Mouse (Mus musculus) heart, embryonic 16.5 days (tissue): Measurements from ENCODE around the gene Psmd12. TPM values are rescaled to one million over a fixed set of nuclear protein-coding genes. Genes with fewer than 3 reads are reported as not detected.
"Not testable (repeated sequence)": the region's sequence is repeated elsewhere in the genome, so short reads cannot be mapped to it uniquely, and the experiment has no call there.

Source experiments
- ATAC-seq: fragments of 200-750 bp; cut with Nextera tagmentation; replicated peaks from 2 replicates; pipeline ENCODE4 v1.8.0; 2017; ENCODE audit warnings: moderate number of reproducible peaks; ENCODE audit not compliant: insufficient read depth, low FRiP score; ENCODE audit errors: extremely low read depth
- H3K27ac ChIP-seq: fragments of 300-500 bp; sonication (generic); 2 replicates; pipeline ENCODE4 v1.5.1; 2014; ENCODE audit warnings: mild to moderate bottlenecking, low read length, control low read depth, moderate library complexity
- H3K27me3 ChIP-seq: fragments of 300-500 bp; sonication (generic); 2 replicates; pipeline ENCODE4 v1.6.1; 2014; ENCODE audit warnings: low read length, mixed read lengths; ENCODE audit not compliant: control insufficient read depth, insufficient read depth
- H3K36me3 ChIP-seq: fragments of 300-500 bp; sonication (generic); 2 replicates; pipeline ENCODE4 v1.6.1; 2014; ENCODE audit not compliant: control insufficient read depth, insufficient read depth
- H3K4me1 ChIP-seq: fragments of 300-500 bp; sonication (generic); 2 replicates; pipeline ENCODE4 v1.6.1; 2014; ENCODE audit warnings: low read length, mixed read lengths; ENCODE audit not compliant: control insufficient read depth, insufficient read depth
- H3K4me2 ChIP-seq: fragments of 300-500 bp; sonication (generic); 2 replicates; pipeline ENCODE4 v1.6.1; 2014; ENCODE audit warnings: low read depth, mild to moderate bottlenecking, control low read depth, low read length
- H3K4me3 ChIP-seq: fragments of 300-500 bp; sonication (generic); 2 replicates; pipeline ENCODE4 v1.5.1; 2014; ENCODE audit warnings: mild to moderate bottlenecking, control low read depth, low read length
- H3K9ac ChIP-seq: fragments of 300-500 bp; sonication (generic); 2 replicates; pipeline ENCODE4 v1.6.1; 2014; ENCODE audit warnings: low read length, control low read depth
- H3K9me3 ChIP-seq: fragments of 300-500 bp; sonication (generic); replicated peaks from 2 replicates; pipeline ENCODE4 v1.6.1; 2016; ENCODE audit warnings: low read length; ENCODE audit not compliant: control insufficient read depth
- WGBS: fragments of 180-500 bp; shearing (Covaris S2); extraction: QIAGEN DNeasy Blood & Tissue Kit; methylation state at CpG from one replicate; pipeline ENCODE4 v1.1.7; 2014; 5-methylcytosine and 5-hydroxymethylcytosine counted together
- polyA plus RNA-seq: library from polyadenylated mRNA; unstranded; fragments of >200 nt; fragmentation: Nextera tagmentation; extraction: Ambion mirVana; gene quantifications from 2 replicates; pipeline ENCODE4 v1.2.1, GENCODE M21; 2015

Gene Psmd12
- polyA plus RNA-seq, 1 experiment from 2014 or later: 151 TPM

DNA sequence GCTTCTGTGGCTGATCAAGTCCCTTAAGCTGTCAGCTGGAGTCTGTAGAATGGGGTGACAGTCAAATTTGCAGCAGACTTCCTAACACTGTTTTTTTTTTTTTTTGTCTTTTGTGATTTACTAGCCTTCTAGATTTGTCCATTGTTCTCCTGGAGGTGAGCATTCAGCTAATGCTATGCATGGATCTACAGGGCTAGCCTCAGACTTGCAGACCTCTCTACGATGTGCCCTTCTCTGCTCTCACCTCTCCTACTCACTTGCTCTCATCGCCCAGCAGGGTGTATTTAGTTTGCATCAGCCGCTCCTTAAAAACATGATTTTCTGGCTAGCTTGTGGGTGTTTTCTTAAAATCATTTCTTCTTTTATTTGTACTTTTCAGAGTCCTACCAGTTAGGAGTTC is 5.1 kb downstream of the Psmd12 start:
- Histone ChIP-seq H3K27me3 (no peaks in the 10 kb centered on the region), H3K9ac (no peak overlapping the region), H3K4me1 (peaks cover 17% of the 10 kb centered on the region), H3K4me3 (no peak overlapping the region), H3K36me3 (peaks cover 35% of the 10 kb centered on the region), H3K9me3 (no peaks in the 10 kb centered on the region), H3K27ac (no peak overlapping the region), H3K4me2 (no peak overlapping the region)
- WGBS: 88% methylated on average over 3 of the region's 3 CpGs
- ATAC-seq: no peak

GRCm38 (mm10) chr11:107502801-107503200 is 23.5 kb downstream of the Psmd12 start:
- peaks cover 7% of the 10 kb centered on the region; the same call in 1 of the 2 replicates for H3K36me3 ChIP-seq
- 87% methylated on average over 8 of the region's 8 CpGs for WGBS
- no peak overlapping the region for H3K4me3 ChIP-seq
- H3K4me2 ChIP-seq: no peak overlapping the region
- no peaks in the 10 kb centered on the region for H3K27me3 ChIP-seq
- no peaks in the 10 kb centered on the region for H3K9me3 ChIP-seq
- no peak overlapping the region for H3K9ac ChIP-seq
- ATAC-seq: no peak
- no peaks in the 10 kb centered on the region for H3K4me1 ChIP-seq
- no peak overlapping the region for H3K27ac ChIP-seq

DNA sequence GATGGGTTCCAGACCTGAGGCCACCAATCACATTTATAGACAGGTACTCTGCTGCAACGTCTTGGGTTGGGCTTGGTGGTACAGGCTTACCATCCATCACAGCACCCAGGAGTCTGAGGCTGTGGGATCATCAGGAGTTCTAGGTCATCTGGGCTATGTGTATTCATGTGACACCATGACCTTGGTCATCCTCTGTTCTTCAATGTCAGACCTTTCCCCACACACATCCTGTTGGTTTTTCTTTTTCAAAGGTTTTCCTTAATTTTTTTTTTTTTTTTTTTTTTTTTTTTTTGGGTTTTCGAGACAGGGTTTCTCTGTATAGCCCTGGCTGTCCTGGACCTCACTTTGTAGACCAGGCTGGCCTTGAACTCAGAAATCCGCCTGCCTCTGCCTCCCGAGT is 25.1 kb downstream of the Psmd12 start:
- not testable (repeated sequence) for H3K27me3 ChIP-seq, H3K4me1 ChIP-seq, H3K36me3 ChIP-seq, ATAC-seq, H3K4me2 ChIP-seq, H3K9ac ChIP-seq, H3K9me3 ChIP-seq, H3K27ac ChIP-seq, H3K4me3 ChIP-seq
- 90% methylated on average over 3 of the region's 4 CpGs for WGBS

DNA sequence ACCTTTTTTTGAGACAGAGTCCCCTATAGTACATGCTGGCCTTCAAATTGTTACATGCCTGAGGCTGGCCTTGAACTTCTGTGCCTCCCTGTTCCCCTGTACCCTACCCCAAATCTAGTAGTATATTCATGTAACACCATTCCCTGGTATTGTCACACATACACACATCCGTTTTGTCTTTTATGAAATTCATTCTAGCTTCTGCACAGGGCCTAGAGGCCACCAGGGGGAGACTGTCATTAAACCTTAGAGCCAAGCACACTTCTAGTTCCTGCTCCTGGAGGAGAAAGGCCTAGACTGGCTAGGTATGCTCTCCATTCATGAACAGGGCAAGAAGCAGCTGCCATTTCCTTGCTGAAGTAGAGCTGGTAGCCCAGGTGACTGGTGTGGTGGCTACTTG is 27.0 kb downstream of the Psmd12 start:
- H3K27ac ChIP-seq: no peak overlapping the region
- H3K4me3 ChIP-seq: no peak overlapping the region
- no peak overlapping the region for H3K4me2 ChIP-seq
- H3K27me3 ChIP-seq: no peaks in the 10 kb centered on the region
- WGBS: 64% methylated on average over 1 of the region's 1 CpGs
- ATAC-seq: no peak
- H3K4me1 ChIP-seq: peaks cover 7% of the 10 kb centered on the region; the same call in 1 of the 2 replicates
- H3K9ac ChIP-seq: no peak overlapping the region
- H3K36me3 ChIP-seq: no peaks in the 10 kb centered on the region
- H3K9me3 ChIP-seq: no peaks in the 10 kb centered on the region

GRCm38 (mm10) chr11:107509631-107510338 is 30.5 kb downstream of the Psmd12 start:
- Histone ChIP-seq H3K27ac (no peak overlapping the region), H3K36me3 (no peaks in the 10 kb centered on the region), H3K4me2 (no peak overlapping the region), H3K9me3 (no peaks in the 10 kb centered on the region), H3K4me3 (no peak overlapping the region), H3K9ac (no peak overlapping the region), H3K4me1 (peaks cover 10% of the 10 kb centered on the region), H3K27me3 (no peaks in the 10 kb centered on the region)
- peak; percentile 49; the same call in 1 of the 2 replicates for ATAC-seq
- WGBS: 21% methylated on average over 11 of the region's 11 CpGs

DNA sequence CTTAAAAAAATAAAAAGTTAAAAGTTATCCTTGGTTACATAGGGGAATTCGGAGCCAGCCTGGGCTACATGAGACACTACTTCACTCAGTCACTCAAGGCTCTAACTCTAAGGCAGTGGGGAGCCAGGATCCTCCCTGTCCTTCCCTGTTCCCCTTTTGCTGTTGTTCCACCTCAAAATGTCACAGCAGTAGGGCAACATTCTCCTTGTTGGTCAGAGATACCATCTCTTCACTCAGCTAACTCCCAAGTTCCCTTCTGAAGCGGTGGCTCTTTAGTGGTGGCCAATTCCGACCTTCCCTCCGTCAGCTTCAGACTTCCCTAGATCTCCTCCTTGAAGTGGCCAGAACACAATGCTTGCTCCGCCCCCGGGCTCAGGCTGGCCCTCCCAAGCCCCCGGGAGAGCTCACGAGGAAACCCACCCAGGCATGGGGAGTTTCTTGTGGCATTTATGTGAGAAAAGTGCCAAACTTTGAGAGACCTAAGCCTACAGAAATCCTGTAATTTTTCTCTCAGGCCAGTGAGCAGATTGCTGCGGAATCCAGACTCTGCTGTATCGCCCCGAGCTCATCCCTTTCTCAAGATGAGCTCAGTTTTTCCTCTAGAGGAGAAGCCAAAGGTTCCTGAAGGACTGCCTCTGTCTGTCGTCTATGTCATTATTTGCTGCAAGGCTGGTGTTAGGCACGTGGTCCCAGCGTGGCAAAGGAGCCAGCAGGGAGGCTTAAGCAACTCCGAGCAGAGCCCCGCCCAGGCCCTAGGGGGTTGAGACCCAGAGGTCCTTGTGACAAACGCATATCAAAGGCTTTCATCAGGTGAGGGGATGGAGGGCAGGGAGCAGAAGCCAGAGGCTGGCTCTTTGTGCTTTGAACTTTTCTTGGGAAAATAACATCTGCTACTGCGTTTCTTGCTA is 31.3 kb downstream of the Psmd12 start:
- Histone ChIP-seq H3K27ac (no peak overlapping the region), H3K4me2 (peak overlapping the region; percentile 54), H3K27me3 (no peaks in the 10 kb centered on the region), H3K4me1 (peaks cover 10% of the 10 kb centered on the region), H3K9me3 (no peaks in the 10 kb centered on the region), H3K9ac (peak overlapping the region; percentile 32; the same call in 1 of the 2 replicates), H3K36me3 (no peaks in the 10 kb centered on the region), H3K4me3 (peak overlapping the region; percentile 21)
- WGBS: 3% methylated on average over 18 of the region's 18 CpGs
- ATAC-seq: no peak

- H3K4me1 ChIP-seq: peaks cover 10% of the 10 kb centered on the region
- H3K27me3 ChIP-seq, ATAC-seq, H3K9me3 ChIP-seq, H3K36me3 ChIP-seq, H3K27ac ChIP-seq, H3K4me3 ChIP-seq, H3K4me2 ChIP-seq, H3K9ac ChIP-seq: not testable (repeated sequence)
- 48% methylated on average over 5 of the region's 5 CpGs for WGBS
Measured at GRCm38 (mm10) chr11:107511954-107512353, 32.7 kb downstream of the Psmd12 start.

DNA sequence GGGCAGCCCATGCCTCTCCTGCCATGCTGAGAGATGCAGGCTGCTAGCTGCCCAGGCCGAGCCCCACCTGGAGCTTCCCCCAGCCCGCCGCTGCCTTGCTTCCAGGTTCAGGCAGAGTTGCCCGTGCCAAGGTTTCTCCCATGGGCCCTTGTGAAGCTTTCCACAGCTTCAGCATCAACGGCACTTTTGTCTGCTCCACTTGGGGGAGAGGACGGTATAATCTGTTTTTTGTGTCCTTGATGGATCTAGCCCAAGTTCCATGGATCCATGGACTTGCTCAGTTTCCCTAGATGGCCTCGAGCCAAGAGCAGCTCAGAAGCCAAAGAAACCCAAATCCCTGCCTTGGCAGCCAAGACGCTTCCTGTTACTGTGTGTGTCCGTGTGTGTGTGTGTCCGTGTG is 33.8 kb downstream of the Psmd12 start:
- peak overlapping the region; percentile 17; the same call in 1 of the 2 replicates for H3K4me2 ChIP-seq

GRCm38 (mm10) chr11:107516387-107516786 is 37.1 kb downstream of the Psmd12 start:
- ATAC-seq: no peak
- H3K4me3 ChIP-seq: no peak overlapping the region
- 89% methylated on average over 2 of the region's 2 CpGs for WGBS
- H3K4me2 ChIP-seq: no peak overlapping the region
- peaks cover 3% of the 10 kb centered on the region; the same call in 1 of the 2 replicates for H3K4me1 ChIP-seq
- H3K36me3 ChIP-seq: no peaks in the 10 kb centered on the region
- no peak overlapping the region for H3K27ac ChIP-seq
- H3K9me3 ChIP-seq: no peaks in the 10 kb centered on the region
- no peaks in the 10 kb centered on the region for H3K27me3 ChIP-seq
- H3K9ac ChIP-seq: no peak overlapping the region

More for the DNA sequence above, 33.8 kb downstream of the Psmd12 start:
- peaks cover 10% of the 10 kb centered on the region for H3K4me1 ChIP-seq
- H3K9me3 ChIP-seq: no peaks in the 10 kb centered on the region
- H3K36me3 ChIP-seq: no peaks in the 10 kb centered on the region
- H3K27ac ChIP-seq: 0 out of 2 replicates have a peak overlapping the region, but pooled peaks have one; percentile 25
- WGBS: 51% methylated on average over 10 of the region's 10 CpGs
- ATAC-seq: no peak
- no peak overlapping the region for H3K9ac ChIP-seq
- H3K27me3 ChIP-seq: no peaks in the 10 kb centered on the region
- no peak overlapping the region for H3K4me3 ChIP-seq
